Mouse (Mus musculus): ENCODE measurements around the gene Hnrnpf.

Gene Hnrnpf

GRCm38 (mm10) chr6:117900126-117901080, at the start of gene Hnrnpf:
Gene Hnrnpf (plus strand): TSS chr6:117900324.
- Histone ChIP-seq H3K4me3 (replicated peaks; ENCODE audit: low read length) (peak within 1 kb of the TSS; percentile 74), H3K36me3 (ENCODE audit: insufficient read depth, low read length) (no peaks in the 10 kb centered on the region), H3K27me3 (ENCODE audit: insufficient read depth, low read length) (no peaks in the 10 kb centered on the region), H3K4me1 (replicated peaks; ENCODE audit: low read depth, low read length) (peaks cover 49% of the 10 kb centered on the region), H3K9me3 (ENCODE audit: low read length) (no peaks in the 10 kb centered on the region)
- TF ChIP-seq NANOG (IDR thresholded peaks at IDR 0.05; ENCODE audit: borderline replicate concordance, low read length) (no peak), POU5F1 (IDR thresholded peaks at IDR 0.05; ENCODE audit: borderline replicate concordance, low read length) (no peak), CTCF (conservative IDR thresholded peaks at IDR 0.05; ENCODE audit: low read length) (no peak)

GRCm38 (mm10) chr6:117851747-117852146, 48.4 kb upstream of the Hnrnpf start:
- TF ChIP-seq POU5F1 (IDR thresholded peaks at IDR 0.05; ENCODE audit: borderline replicate concordance, low read length), result no peak
- no peak for TF ChIP-seq CTCF (conservative IDR thresholded peaks at IDR 0.05; ENCODE audit: low read length)
- TF ChIP-seq NANOG (IDR thresholded peaks at IDR 0.05; ENCODE audit: borderline replicate concordance, low read length), result no peak
- Histone ChIP-seq H3K36me3 (ENCODE audit: insufficient read depth, low read length) (no peaks in the 10 kb centered on the region), H3K4me3 (replicated peaks; ENCODE audit: low read length) (no peak overlapping the region), H3K27me3 (ENCODE audit: insufficient read depth, low read length) (0 out of 2 replicates have a peak, but pooled peaks cover 4% of the 10 kb centered on the region), H3K9me3 (ENCODE audit: low read length) (no peaks in the 10 kb centered on the region), H3K4me1 (replicated peaks; ENCODE audit: low read depth, low read length) (no peaks in the 10 kb centered on the region)

- H3K36me3 ChIP-seq (ENCODE audit: insufficient read depth, low read length), result no peaks in the 10 kb centered on the region
- TF ChIP-seq POU5F1 (IDR thresholded peaks at IDR 0.05; ENCODE audit: borderline replicate concordance, low read length) (no peak), CTCF (conservative IDR thresholded peaks at IDR 0.05; ENCODE audit: low read length) (no peak), NANOG (IDR thresholded peaks at IDR 0.05; ENCODE audit: borderline replicate concordance, low read length) (no peak)
- no peaks in the 10 kb centered on the region for H3K27me3 ChIP-seq (ENCODE audit: insufficient read depth, low read length)
- no peak overlapping the region for H3K4me3 ChIP-seq (replicated peaks; ENCODE audit: low read length)
- H3K4me1 ChIP-seq (replicated peaks; ENCODE audit: low read depth, low read length), result peaks cover 12% of the 10 kb centered on the region
- no peaks in the 10 kb centered on the region for H3K9me3 ChIP-seq (ENCODE audit: low read length)
These were observed 42.1 kb upstream of the Hnrnpf start for GRCm38 (mm10) chr6:117857990-117858389.

DNA sequence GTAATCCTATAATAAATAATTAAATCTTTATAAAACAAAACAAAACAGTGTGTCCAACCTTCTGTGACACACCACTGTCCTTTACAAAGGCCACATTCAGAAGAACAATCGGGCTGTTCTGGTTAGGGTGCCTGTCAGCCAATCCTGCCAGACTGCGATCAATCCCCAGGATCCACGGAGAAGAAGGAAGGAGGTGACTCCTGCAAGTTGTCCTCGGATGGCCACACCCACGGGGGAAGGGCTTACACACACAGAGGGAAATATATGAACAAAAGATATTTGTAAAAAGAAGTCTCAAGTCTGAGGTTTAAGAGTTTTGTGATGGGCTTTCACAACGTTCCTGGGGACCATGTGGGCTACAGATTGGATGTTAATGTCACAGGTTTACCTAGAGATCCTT, 38.3 kb upstream of the Hnrnpf start, which contains the start of gene Zfp239:
Zfp239 (plus strand) TSS at position 253 of the 400 bp plus-strand sequence.
- no peaks in the 10 kb centered on the region for H3K27me3 ChIP-seq (ENCODE audit: insufficient read depth, low read length)
- no peaks in the 10 kb centered on the region for H3K9me3 ChIP-seq (ENCODE audit: low read length)
- TF ChIP-seq CTCF (conservative IDR thresholded peaks at IDR 0.05; ENCODE audit: low read length), result no peak
- TF ChIP-seq POU5F1 (IDR thresholded peaks at IDR 0.05; ENCODE audit: borderline replicate concordance, low read length), result no peak
- TF ChIP-seq NANOG (IDR thresholded peaks at IDR 0.05; ENCODE audit: borderline replicate concordance, low read length), result no peak
- peaks cover 9% of the 10 kb centered on the region for H3K36me3 ChIP-seq (ENCODE audit: insufficient read depth, low read length)
- peak within 1 kb of the TSS; percentile 97 for H3K4me3 ChIP-seq (replicated peaks; ENCODE audit: low read length)
- peaks cover 21% of the 10 kb centered on the region for H3K4me1 ChIP-seq (replicated peaks; ENCODE audit: low read depth, low read length)

- no peak for TF ChIP-seq POU5F1 (IDR thresholded peaks at IDR 0.05; ENCODE audit: borderline replicate concordance, low read length)
- no peak for TF ChIP-seq CTCF (conservative IDR thresholded peaks at IDR 0.05; ENCODE audit: low read length)
- TF ChIP-seq NANOG (IDR thresholded peaks at IDR 0.05; ENCODE audit: borderline replicate concordance, low read length), result no peak
- Histone ChIP-seq H3K9me3 (ENCODE audit: low read length) (no peaks in the 10 kb centered on the region), H3K4me3 (replicated peaks; ENCODE audit: low read length) (peak overlapping the region; percentile 97), H3K27me3 (ENCODE audit: insufficient read depth, low read length) (no peaks in the 10 kb centered on the region), H3K4me1 (replicated peaks; ENCODE audit: low read depth, low read length) (peaks cover 21% of the 10 kb centered on the region), H3K36me3 (ENCODE audit: insufficient read depth, low read length) (peaks cover 12% of the 10 kb centered on the region)
These were observed 37.7 kb upstream of the Hnrnpf start for GRCm38 (mm10) chr6:117862465-117862864.

DNA sequence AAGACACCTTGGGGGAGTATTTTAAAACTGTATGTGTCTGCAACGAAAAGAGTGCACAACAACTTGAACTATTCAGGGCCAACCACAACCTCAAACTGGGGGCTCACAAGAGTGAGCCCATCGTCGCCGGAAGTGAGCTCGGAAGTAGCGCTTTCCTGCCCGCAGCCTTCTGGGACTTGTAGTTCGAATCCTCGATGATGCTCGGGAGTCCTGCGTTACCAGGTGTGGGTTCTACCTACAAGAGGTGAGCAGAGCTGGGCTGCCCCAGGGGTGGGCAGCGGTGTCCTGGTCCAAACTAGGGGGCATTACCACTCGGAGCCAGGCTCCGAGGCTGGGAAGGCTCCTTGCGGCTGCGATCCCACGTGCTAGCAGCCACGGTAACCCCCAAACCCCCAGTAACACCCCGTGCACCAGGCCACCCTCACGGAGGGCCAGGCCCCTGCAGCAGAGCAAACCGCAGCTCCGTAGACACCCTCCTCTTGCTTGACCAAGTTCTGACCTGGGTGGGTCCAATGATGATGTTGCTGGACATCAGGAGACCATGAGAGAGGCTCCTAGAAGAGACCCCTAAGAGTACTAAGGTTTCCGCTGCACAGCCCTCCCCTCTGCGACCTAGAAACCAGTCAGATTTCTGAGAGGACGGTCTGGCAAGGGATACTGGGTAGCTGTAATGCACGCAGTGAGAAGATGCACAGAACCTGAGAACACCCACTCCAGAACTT, 37.1 kb upstream of the Hnrnpf start:
- peak overlapping the region; percentile 97 for H3K4me3 ChIP-seq (replicated peaks; ENCODE audit: low read length)
- peaks cover 21% of the 10 kb centered on the region for H3K4me1 ChIP-seq (replicated peaks; ENCODE audit: low read depth, low read length)
- H3K9me3 ChIP-seq (ENCODE audit: low read length), result no peaks in the 10 kb centered on the region
- no peak for TF ChIP-seq CTCF (conservative IDR thresholded peaks at IDR 0.05; ENCODE audit: low read length)
- no peak for TF ChIP-seq POU5F1 (IDR thresholded peaks at IDR 0.05; ENCODE audit: borderline replicate concordance, low read length)
- TF ChIP-seq NANOG (IDR thresholded peaks at IDR 0.05; ENCODE audit: borderline replicate concordance, low read length), result no peak
- no peaks in the 10 kb centered on the region for H3K27me3 ChIP-seq (ENCODE audit: insufficient read depth, low read length)
- H3K36me3 ChIP-seq (ENCODE audit: insufficient read depth, low read length), result peaks cover 12% of the 10 kb centered on the region

- Histone ChIP-seq H3K4me1 (replicated peaks; ENCODE audit: low read depth, low read length) (peaks cover 21% of the 10 kb centered on the region), H3K36me3 (ENCODE audit: insufficient read depth, low read length) (peaks cover 12% of the 10 kb centered on the region), H3K27me3 (ENCODE audit: insufficient read depth, low read length) (no peaks in the 10 kb centered on the region), H3K9me3 (ENCODE audit: low read length) (no peaks in the 10 kb centered on the region), H3K4me3 (replicated peaks; ENCODE audit: low read length) (peak overlapping the region; percentile 97)
- TF ChIP-seq CTCF (conservative IDR thresholded peaks at IDR 0.05; ENCODE audit: low read length) (no peak), POU5F1 (IDR thresholded peaks at IDR 0.05; ENCODE audit: borderline replicate concordance, low read length) (no peak), NANOG (IDR thresholded peaks at IDR 0.05; ENCODE audit: borderline replicate concordance, low read length) (no peak)
These were observed 36.4 kb upstream of the Hnrnpf start for GRCm38 (mm10) chr6:117863751-117864150.

DNA sequence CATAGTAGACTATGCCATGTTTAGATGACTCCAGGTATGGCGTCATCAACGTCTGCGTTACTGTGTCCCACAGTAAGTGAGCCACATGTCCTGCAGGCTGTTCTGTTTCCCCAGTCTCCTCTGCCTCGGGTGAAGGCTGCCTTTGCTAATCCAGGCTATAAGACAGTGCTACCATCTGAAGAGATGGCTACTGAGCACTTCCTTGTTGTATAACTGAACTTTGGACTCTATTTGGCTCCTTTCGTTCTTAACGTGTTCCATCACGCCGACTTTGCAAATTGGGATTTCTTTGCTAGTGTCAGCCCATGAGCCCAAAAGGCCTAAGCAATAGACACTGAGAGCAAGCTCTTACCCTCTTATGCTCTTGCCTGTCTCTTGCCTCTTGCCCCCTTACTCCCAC, 31.9 kb upstream of the Hnrnpf start:
- Histone ChIP-seq H3K36me3 (ENCODE audit: insufficient read depth, low read length) (peaks cover 12% of the 10 kb centered on the region), H3K27me3 (ENCODE audit: insufficient read depth, low read length) (no peaks in the 10 kb centered on the region), H3K4me1 (replicated peaks; ENCODE audit: low read depth, low read length) (peaks cover 37% of the 10 kb centered on the region), H3K9me3 (ENCODE audit: low read length) (no peaks in the 10 kb centered on the region), H3K4me3 (replicated peaks; ENCODE audit: low read length) (no peak overlapping the region)
- TF ChIP-seq NANOG (IDR thresholded peaks at IDR 0.05; ENCODE audit: borderline replicate concordance, low read length), result no peak
- TF ChIP-seq POU5F1 (IDR thresholded peaks at IDR 0.05; ENCODE audit: borderline replicate concordance, low read length), result no peak
- TF ChIP-seq CTCF (conservative IDR thresholded peaks at IDR 0.05; ENCODE audit: low read length), result no peak
